Mouse (Mus musculus) erythroblast, embryonic 14.5 days (primary cell): Measurements from ENCODE around the gene Madd.

Source experiments
- GATA1 ChIP-seq: IDR thresholded peaks from 2 replicates; pipeline ENCODE4 v1.6.1; 2012; ENCODE audit warnings: low read length, inconsistent platforms, mixed read lengths
- TAL1 ChIP-seq: IDR thresholded peaks from 3 replicates; pipeline ENCODE4 v1.6.1; 2012; ENCODE audit warnings: low read length, inconsistent platforms, mixed read lengths

GRCm38 (mm10) chr2:91109807-91110385 is 73.7 kb downstream of the Madd start:
- TF ChIP-seq TAL1 (no peak), GATA1 (no peak)
